Mouse (Mus musculus) stomach, postnatal 0 days (tissue): ENCODE data around the gene Copa. TPM values are rescaled to one million over a fixed set of nuclear protein-coding genes. Genes with fewer than 3 reads are reported as not detected.

Source experiments
- ATAC-seq: fragments of 200-750 bp; cut with Nextera tagmentation; 2 replicates; pipeline ENCODE4 v1.8.0; 2017; ENCODE audit not compliant: low FRiP score, low TSS enrichment
- DNase-seq: peaks from one replicate; pipeline ENCODE4 v3.0.0-alpha.2; 2016; ENCODE audit warnings: low spot score
- H3K27ac ChIP-seq: fragments of 300-500 bp; sonication (generic); replicated peaks from 2 replicates; pipeline ENCODE4 v1.5.1; 2014; ENCODE audit warnings: mild to moderate bottlenecking, control low read depth
- H3K27me3 ChIP-seq: fragments of 300-500 bp; sonication (generic); 2 replicates; pipeline ENCODE4 v1.6.1; 2014; ENCODE audit warnings: low read length; ENCODE audit not compliant: control insufficient read depth, insufficient read depth
- H3K36me3 ChIP-seq: fragments of 300-500 bp; sonication (generic); 2 replicates; pipeline ENCODE4 v1.6.1; 2014; ENCODE audit warnings: low read length, mixed read lengths; ENCODE audit not compliant: control insufficient read depth, insufficient read depth
- H3K4me1 ChIP-seq: fragments of 300-500 bp; sonication (generic); replicated peaks from 2 replicates; pipeline ENCODE4 v1.6.1; 2014; ENCODE audit warnings: antibody characterized with exemption; ENCODE audit not compliant: control insufficient read depth, insufficient read depth
- H3K4me2 ChIP-seq: fragments of 300-500 bp; sonication (generic); replicated peaks from 2 replicates; pipeline ENCODE4 v1.6.1; 2014; ENCODE audit warnings: low read depth, mild to moderate bottlenecking, control low read depth, moderate library complexity
- H3K4me3 ChIP-seq: fragments of 300-500 bp; sonication (generic); 2 replicates; pipeline ENCODE4 v1.5.1; 2014; ENCODE audit warnings: low read depth, low read length, control low read depth
- H3K9ac ChIP-seq: fragments of 300-500 bp; sonication (generic); 2 replicates; pipeline ENCODE4 v1.6.1; 2014; ENCODE audit warnings: mild to moderate bottlenecking, low read length, control low read depth, mixed read lengths
- H3K9me3 ChIP-seq: fragments of 300-500 bp; sonication (generic); 2 replicates; pipeline ENCODE4 v1.6.1; 2016; ENCODE audit warnings: low read length; ENCODE audit not compliant: control insufficient read depth
- CTCF ChIP-seq: IDR thresholded peaks from 2 replicates; pipeline ENCODE4 v1.5.1; 2016; ENCODE audit warnings: antibody characterized with exemption, low read depth, mild to moderate bottlenecking, moderate library complexity
- EP300 ChIP-seq: optimal IDR thresholded peaks from 2 replicates; pipeline ENCODE3; 2016; ENCODE audit warnings: antibody characterized with exemption
- WGBS: fragments of 180-500 bp; shearing (Covaris S2); extraction: QIAGEN DNeasy Blood & Tissue Kit; methylation state at CpG from one replicate; pipeline ENCODE4 v1.1.7; 2014; 5-methylcytosine and 5-hydroxymethylcytosine counted together
- polyA plus RNA-seq: library from polyadenylated mRNA; unstranded; fragments of >200 nt; fragmentation: Nextera tagmentation; extraction: Ambion mirVana; gene quantifications from 2 replicates; pipeline ENCODE4 v1.2.1, GENCODE M21; 2015

Gene Copa
- polyA plus RNA-seq, 1 experiment from 2014 or later = 89.6 TPM

DNA sequence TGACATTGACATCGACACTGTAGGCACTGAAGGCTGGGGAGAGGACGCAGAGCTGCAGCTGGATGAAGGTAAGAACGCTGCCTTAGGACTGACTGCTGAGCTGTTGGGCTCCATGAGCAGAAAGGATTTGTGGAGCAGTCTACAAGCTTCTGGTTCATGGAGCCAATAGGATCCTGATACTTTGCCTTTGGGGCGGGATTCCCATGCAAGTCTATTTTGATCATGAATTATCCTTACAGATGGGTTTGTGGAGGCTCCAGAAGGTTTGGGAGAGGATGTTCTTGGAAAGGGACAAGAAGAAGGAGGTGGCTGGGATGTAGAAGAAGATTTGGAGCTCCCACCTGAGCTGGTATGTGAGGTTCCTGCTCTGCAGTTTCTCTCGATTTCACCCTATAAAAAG lies 34.6 kb downstream of the Copa start:
- Histone ChIP-seq H3K4me1 (no peaks in the 10 kb centered on the region), H3K9ac (no peak overlapping the region), H3K27ac (no peak overlapping the region), H3K36me3 (peaks cover 60% of the 10 kb centered on the region), H3K4me3 (no peak overlapping the region), H3K4me2 (no peak overlapping the region), H3K9me3 (no peaks in the 10 kb centered on the region), H3K27me3 (no peaks in the 10 kb centered on the region)
- ATAC-seq (no peak), DNase-seq (no peak)
- TF ChIP-seq CTCF (no peak), EP300 (no peak)
- 93% methylated on average over 5 of the region's 5 CpGs for WGBS

DNA sequence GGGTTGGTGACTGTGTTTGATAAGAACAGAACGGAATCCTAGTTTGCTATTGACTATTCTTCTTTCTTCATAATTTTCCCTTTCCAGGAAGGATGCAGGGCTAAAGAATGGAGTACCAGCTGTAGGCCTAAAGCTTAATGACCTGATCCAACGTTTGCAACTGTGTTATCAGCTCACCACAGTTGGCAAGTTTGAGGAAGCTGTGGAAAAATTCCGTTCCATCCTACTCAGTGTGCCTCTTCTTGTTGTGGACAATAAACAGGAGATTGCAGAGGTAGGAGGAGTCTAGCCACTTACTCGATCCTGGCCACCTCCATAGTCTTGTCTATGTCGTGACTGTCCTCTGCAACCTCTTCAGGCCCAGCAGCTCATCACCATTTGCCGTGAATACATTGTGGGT lies 36.8 kb downstream of the Copa start:
- ATAC-seq (no peak), DNase-seq (no peak)
- Histone ChIP-seq H3K36me3 (peaks cover 51% of the 10 kb centered on the region), H3K27me3 (no peaks in the 10 kb centered on the region), H3K4me2 (no peak overlapping the region), H3K9me3 (no peaks in the 10 kb centered on the region), H3K4me1 (no peaks in the 10 kb centered on the region), H3K4me3 (no peak overlapping the region), H3K27ac (no peak overlapping the region), H3K9ac (no peak overlapping the region)
- TF ChIP-seq CTCF (no peak), EP300 (no peak)
- 78% methylated on average over 6 of the region's 6 CpGs for WGBS

GRCm38 (mm10) chr1:172119720-172120119 lies 37.4 kb downstream of the Copa start:
- no peaks in the 10 kb centered on the region for H3K4me1 ChIP-seq
- H3K36me3 ChIP-seq = peaks cover 45% of the 10 kb centered on the region
- H3K27me3 ChIP-seq = no peaks in the 10 kb centered on the region
- H3K4me3 ChIP-seq = no peak overlapping the region
- H3K4me2 ChIP-seq = no peak overlapping the region
- TF ChIP-seq CTCF = peak; percentile 85
- no peak for TF ChIP-seq EP300
- DNase-seq (peak; percentile 28), ATAC-seq (peak; percentile 62; the same call in 1 of the 2 replicates)
- WGBS = 34% methylated on average over 3 of the region's 3 CpGs
- no peaks in the 10 kb centered on the region for H3K9me3 ChIP-seq
- no peak overlapping the region for H3K9ac ChIP-seq
- no peak overlapping the region for H3K27ac ChIP-seq

DNA sequence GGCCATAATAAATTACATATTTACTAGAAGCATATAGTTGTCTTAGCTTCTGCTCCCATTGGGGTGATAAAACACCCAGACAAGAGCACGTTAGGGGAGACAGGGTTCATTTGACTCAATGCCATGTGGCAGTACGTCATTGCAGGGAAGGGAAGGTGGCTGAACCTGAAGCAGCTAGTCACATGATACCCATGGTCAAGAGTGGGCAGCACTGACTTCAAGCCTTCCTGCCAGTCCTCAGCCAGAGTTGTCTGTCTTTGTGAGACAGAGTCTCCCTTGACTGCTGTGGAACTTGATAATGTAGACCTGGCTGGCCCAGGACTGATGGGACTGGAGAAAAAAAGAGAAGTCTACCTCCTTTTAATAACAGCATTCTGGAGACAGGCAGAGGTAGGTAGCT lies 40.3 kb downstream of the Copa start:
- Histone ChIP-seq H3K9ac (no peak overlapping the region), H3K27me3 (no peaks in the 10 kb centered on the region), H3K4me3 (no peak overlapping the region), H3K36me3 (peaks cover 31% of the 10 kb centered on the region), H3K4me2 (no peak overlapping the region), H3K27ac (no peak overlapping the region), H3K9me3 (no peaks in the 10 kb centered on the region), H3K4me1 (peaks cover 5% of the 10 kb centered on the region; the same call in 1 of the 2 replicates)
- TF ChIP-seq CTCF (no peak), EP300 (no peak)
- no peak for ATAC-seq
- WGBS = 69% methylated on average over 2 of the region's 2 CpGs
- DNase-seq = no peak

DNA sequence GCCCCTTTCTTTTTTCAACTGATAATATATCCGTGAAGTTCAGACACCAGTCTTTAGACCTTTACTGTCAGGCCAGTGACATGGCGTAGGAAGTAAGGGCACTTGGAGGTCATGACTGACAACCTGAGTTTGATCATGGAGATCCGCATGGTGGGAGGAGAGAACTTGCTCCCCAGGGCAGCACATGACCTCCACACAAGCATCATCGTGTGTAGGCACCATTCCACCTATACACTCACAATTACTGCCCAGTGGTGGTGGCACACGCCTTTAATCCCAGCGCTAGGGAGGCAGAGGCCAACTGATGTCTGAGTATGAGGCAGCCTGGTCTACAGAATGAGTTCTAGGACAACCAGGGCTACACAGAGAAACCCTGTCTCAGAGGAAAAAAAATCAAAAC lies 42.2 kb downstream of the Copa start:
- ATAC-seq (no peak), DNase-seq (no peak)
- Histone ChIP-seq H3K27me3 (no peaks in the 10 kb centered on the region), H3K4me2 (no peak overlapping the region), H3K4me3 (no peak overlapping the region), H3K36me3 (peaks cover 22% of the 10 kb centered on the region), H3K27ac (no peak overlapping the region), H3K9ac (no peak overlapping the region), H3K4me1 (peaks cover 6% of the 10 kb centered on the region; the same call in 1 of the 2 replicates), H3K9me3 (no peaks in the 10 kb centered on the region)
- 79% methylated on average over 6 of the region's 6 CpGs for WGBS
- TF ChIP-seq CTCF = no peak
- no peak for TF ChIP-seq EP300

DNA sequence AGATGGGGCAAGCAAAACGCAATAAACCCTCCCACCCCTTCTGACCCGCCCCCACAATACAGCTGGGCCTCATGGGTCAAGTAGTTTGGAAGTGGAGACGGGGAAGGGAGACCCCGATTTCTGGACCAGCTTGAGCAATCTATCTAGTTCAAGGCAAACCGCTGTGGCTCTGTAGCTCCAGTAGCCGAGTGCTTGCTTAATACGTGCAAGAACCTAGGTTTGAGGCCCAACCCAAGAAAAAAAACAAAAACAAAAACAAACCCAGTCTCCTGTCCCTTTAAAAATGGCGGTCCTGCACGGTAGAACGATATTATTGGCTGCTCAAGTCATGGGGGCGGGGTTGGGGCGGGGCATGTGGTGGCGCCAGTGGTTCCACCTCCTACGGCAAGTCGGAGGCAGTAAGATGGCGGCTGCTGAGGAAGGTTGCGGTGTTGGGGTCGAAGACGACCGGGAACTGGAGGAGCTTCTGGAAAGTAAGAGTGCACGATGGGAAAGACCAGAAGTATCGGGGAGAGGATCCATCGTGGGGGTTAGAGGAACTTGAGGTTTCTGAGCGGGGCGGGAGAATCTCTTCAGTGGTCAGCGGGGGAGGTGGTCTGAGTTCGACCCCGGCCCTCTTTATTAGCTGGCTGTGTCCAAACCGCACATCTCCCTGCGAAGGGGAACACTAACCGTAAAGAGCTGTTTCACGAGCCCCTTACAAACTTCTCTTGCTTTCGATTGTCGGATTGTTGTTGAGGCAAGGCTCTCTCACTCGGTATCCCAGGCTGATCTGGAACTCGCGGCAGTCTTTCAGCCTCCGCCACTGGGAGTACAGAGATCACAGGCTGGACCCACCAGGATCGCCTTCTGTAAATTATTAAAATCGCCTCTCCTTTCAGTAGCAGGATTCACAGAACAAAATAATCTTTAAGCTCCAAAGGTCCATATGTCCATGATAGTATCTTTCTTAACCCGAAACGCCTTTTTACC lies 44.3 kb downstream of the Copa start, which contains the start of gene Pex19:
Pex19 (plus strand) TSS at position 380 of the 972 bp plus-strand sequence.
- Histone ChIP-seq H3K4me2 (peak within 1 kb of the TSS; percentile 78), H3K4me3 (peak within 1 kb of the TSS; percentile 86), H3K27ac (peak within 1 kb of the TSS; percentile 81), H3K27me3 (no peaks in the 10 kb centered on the region), H3K36me3 (peaks cover 11% of the 10 kb centered on the region), H3K9ac (peak within 1 kb of the TSS; percentile 93), H3K9me3 (no peaks in the 10 kb centered on the region), H3K4me1 (peaks cover 6% of the 10 kb centered on the region; the same call in 1 of the 2 replicates)
- ATAC-seq = peak; percentile 93
- TF ChIP-seq CTCF (no peak), EP300 (no peak)
- DNase-seq = peak; percentile 95
- 1% methylated on average over 42 of the region's 42 CpGs for WGBS
